Mouse (Mus musculus): ENCODE data around the gene Isyna1.

The Isyna1 gene

GRCm38 (mm10) chr8:70604558-70604957, 10.4 kb downstream of the Isyna1 start:
- DNase-seq (ENCODE audit: low read depth, low spot score) = no peak

GRCm38 (mm10) chr8:70605871-70606779, 12.0 kb downstream of the Isyna1 start:
- DNase-seq (ENCODE audit: low read depth, low spot score) = no peak

DNA sequence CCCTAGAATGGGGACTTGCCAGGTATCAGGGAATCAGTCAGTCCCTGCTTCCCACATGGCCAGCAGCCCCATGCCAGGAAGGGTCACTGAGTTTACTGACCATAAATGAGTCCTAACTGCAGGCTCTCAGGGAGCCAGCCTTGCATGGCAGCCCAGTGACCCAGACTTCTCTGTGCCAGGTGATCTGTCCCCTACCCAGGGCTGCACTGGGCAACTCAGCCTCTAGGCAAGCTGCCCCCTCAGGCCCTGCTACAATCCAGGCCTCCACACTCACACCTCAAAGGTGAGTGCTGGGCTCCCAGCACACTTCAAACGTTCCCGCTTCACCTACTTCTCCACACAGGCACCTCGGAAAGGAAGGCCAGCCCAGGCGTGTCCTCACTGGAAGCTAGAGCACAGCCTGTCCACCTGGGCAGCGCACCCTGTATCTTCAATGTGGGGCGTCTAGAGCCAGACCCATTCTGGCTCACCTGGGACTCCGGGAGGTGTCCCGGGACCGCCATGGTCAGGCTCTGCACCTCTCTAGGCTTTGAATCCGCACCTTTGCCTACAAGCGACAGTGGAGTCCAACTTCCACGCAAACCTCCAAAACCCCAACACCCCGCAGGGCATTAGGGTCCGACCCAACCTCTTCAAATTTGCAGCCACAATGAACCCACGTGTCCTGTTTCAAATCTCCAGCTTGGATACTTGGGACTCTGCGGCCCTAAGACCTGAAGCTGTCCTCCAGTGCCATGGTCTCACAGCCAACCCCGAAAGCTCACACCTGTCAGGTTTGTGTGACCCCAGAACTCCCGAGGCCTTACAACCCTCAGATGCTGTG, 12.8 kb downstream of the Isyna1 start:
- DNase-seq (ENCODE audit: low read depth, low spot score) = no peak

- DNase-seq (ENCODE audit: low read depth, low spot score) = no peak
Measured at GRCm38 (mm10) chr8:70607603-70607897, 13.4 kb downstream of the Isyna1 start.

DNA sequence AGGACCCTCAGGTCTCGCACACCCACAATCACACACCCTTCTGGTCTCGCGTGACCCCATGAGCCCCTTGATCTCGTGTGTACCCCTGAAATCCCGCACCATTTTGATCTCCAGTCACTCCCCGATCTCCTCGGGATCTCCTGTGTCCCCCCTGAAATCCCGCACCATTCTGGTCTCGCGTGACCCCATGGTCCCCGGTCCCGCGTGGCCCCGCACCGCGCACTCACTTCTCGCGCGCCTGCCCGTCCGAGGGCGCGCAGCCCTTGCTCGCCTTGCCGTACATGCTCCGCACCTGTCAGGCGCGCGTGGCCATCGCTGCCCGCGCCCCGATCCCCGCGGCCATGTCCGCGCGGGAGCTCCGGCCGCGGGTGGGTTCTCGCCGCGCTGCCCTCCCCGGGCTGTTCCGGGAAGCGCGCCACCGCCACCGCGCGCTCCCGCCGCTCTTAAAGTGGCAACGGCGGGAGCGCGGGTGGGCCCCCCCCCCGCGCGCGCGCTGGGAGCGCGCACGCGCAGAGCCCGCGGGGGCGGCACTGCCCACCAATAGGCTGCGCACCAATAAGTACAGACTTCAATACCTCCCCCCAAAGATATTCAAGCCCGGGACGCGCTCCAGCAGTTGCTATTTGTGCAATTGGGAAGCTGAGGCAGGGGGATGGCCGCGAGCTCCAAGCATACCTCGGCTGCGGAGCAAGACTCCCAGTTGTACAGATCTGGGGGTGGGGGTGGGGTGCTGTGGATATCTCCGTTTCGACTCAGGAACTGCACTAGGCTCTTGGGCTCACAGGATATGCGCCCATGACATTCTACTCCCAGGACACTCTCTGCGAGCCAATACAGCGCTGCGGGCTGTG, 13.9 kb downstream of the Isyna1 start:
- no peak for DNase-seq (ENCODE audit: low read depth, low spot score)

DNA sequence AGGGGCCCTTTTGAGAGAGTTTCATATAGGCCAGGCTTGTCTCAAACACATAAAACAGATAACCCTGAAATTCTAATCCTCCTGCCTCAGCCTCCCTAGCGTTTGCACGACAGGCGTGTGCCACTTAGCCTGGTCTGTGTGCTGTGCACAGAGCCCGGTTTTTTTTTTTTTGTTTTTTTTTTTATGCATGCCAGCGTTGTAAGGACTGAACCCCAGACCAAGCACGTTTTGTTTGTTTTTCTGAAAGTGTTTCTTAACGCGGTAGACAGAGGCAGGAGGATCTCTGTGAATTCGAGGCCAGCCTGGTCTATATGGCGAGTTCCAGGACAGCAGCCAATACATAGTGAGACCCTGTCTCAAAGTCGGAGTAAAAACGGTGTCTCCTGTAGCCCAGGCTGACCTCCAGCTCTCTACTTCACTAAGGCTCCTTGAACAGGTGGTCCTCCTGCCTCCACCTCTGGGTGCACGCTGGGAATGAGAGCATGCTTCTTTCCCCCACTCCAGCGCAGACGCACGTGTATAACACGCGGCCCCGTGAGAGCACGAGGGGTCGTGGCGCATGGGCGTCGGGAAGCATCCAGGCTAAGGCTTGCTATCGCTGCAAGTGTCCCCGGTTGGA, 14.7 kb downstream of the Isyna1 start, which contains the start of gene Ssbp4:
TSS of gene Ssbp4 (minus strand) at position 124 of the 619 bp plus-strand sequence.
- no peak for DNase-seq (ENCODE audit: low read depth, low spot score)

- DNase-seq (ENCODE audit: low read depth, low spot score) = no peak
Measured at GRCm38 (mm10) chr8:70609368-70609848, 15.2 kb downstream of the Isyna1 start.

DNA sequence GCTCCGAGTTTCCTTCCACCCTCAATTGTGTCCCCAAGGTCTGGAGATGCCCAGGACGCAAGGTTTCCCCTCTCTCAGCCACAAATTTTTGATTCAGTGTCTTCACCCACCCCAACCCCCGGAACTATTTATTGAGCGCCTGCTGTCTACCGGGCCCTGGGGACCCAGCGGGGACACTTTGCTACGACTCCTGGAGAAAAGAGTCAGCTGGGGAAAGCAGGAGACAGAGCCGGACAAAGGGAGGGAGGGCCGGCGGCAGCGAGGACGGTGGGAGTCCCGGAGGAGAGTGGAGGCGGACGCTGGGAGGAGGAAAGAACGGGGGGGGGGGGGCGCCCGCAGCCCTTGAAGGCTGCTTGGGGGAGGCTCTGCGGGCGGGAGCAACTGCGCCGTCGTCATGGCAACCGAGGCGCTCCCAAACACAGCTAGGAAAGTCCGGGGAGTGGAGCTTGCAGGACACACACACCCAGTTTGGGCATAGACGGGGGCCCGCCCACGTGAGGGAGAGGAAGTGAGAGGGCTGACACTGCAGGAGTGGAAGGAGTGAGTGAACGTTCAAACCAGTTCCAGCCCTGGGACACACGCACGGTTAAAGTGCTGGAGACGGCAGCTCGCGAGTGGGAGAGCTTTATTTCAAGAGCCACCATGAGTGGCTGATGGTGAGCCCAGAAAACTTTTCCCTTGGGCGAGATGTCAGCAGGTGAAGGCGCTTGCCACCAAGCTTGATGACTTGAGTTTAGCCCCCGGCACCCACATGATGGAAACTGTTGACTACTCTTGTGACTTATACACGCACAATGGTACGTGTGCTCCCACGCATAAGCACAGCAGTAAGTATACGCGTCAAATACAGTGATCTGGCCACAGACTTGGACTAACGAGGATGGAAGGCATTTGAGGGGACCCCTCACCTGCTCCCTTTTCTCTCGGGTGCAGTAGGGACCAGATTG, 15.9 kb downstream of the Isyna1 start:
- DNase-seq (ENCODE audit: low read depth, low spot score) = no peak

- DNase-seq (ENCODE audit: low read depth, low spot score) = no peak
Measured at GRCm38 (mm10) chr8:70610796-70611771, 16.9 kb downstream of the Isyna1 start.

- no peak for DNase-seq (ENCODE audit: low read depth, low spot score)
Measured at GRCm38 (mm10) chr8:70611849-70612248, 17.7 kb downstream of the Isyna1 start.

- no peak for DNase-seq (ENCODE audit: low read depth, low spot score)
Measured at GRCm38 (mm10) chr8:70613763-70614162, 19.6 kb downstream of the Isyna1 start.

GRCm38 (mm10) chr8:70614469-70614868, 20.3 kb downstream of the Isyna1 start:
- DNase-seq (ENCODE audit: low read depth, low spot score) = no peak

DNA sequence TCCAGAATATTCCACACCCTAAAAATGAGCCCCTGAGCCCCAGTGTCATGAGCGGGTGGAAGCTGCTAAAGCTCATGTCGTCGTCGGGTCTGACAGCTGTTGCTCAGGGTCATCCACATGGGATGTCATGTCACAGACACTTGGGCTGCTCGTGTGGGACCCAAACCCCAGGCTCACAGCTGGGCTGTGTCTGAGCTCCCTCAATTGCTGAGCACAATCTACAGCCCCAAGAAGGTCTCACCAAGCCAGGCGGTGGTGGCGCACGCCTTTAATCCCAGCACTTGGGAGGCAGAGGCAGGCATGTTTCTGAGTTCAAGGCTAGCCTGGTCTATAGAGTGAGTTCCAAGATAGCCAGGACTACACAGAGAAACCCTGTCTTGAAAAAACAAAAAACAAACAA, 21.1 kb downstream of the Isyna1 start:
- no peak for DNase-seq (ENCODE audit: low read depth, low spot score)

GRCm38 (mm10) chr8:70615894-70616293, 21.7 kb downstream of the Isyna1 start, which contains the start of gene Lrrc25:
Lrrc25 (plus strand) TSS chr8:70616155.
- DNase-seq (ENCODE audit: low read depth, low spot score) = no peak

DNA sequence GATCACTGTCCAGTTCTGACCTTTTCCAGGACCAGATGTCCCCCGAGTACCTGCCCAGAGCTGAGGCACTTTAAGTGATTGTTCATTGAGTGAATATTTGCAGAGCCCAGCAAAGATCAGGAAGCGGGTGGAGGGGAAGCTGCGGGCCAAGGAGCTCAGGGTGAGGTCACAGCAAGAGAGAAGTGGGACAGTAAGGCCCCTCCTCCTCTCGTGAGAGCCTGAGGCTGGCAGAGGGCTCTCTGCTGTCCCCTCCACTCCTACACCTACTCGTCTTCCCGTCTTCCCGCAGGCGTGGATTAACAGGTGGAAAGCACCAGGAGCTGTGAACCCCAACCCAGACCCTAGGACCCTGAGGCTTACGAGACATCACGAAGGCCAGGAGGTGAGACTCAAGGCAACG, 22.5 kb downstream of the Isyna1 start:
- no peak for DNase-seq (ENCODE audit: low read depth, low spot score)

DNA sequence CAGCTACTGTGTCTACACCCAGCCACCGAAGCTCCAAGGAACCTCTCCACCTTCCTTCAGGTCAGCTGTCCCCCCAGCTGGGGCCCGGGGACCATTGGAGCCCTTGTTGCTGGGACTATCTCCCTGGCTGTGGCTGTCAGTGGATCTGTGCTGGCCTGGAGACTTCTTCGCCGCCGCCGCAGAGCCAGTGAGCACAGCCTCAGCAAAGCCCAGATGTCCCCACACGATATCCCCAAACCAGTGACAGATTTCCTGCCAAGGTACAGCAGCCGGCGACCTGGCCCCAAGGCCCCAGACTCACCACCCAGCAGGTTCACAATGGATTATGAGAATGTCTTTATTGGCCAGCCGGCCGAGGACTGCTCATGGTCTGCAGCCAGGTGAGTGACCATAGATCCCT, 23.8 kb downstream of the Isyna1 start:
- no peak for DNase-seq (ENCODE audit: low read depth, low spot score)

DNA sequence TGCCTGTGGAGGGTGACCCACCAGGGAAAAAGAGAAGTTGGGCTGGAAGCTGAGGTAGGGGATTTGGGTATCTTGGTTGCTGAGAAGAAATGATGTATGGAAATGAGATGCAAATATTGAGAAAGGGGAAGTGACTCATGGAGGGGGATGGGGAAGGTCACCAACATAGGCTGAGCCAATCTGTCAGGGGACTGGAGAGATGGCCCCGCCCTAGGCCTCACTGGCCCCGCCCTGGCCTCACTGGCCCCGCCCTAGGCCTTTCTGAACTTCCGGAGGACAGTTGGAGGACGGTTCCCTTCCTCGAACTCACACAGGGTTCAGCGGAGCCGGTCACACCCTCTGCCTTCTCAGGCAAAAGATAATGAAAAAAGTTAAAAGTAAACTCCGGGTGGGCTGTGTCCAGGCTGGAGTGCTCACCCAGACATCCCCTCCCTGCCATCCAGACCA, 24.7 kb downstream of the Isyna1 start:
- DNase-seq (ENCODE audit: low read depth, low spot score) = no peak

DNA sequence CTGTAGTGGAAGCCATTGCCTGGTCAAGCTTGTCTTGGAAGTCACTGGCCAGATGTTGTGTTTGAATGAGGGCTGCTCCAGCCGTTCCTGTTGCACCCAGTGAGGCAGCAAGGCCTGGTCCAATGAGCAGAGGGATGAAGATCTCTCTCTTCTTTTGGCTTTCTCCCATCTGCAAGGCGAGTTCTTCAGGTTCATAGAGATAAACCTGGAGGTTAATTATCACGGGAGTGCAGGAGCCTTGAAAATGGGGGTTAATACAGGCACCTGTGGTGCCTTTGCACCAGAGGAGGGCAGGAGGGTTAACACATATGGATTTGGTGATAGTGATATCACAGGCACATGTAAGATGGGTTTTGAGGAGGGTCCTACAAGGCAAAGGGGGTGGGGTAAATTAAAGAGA, 28.0 kb downstream of the Isyna1 start:
- no peak for DNase-seq (ENCODE audit: low read depth, low spot score)

DNA sequence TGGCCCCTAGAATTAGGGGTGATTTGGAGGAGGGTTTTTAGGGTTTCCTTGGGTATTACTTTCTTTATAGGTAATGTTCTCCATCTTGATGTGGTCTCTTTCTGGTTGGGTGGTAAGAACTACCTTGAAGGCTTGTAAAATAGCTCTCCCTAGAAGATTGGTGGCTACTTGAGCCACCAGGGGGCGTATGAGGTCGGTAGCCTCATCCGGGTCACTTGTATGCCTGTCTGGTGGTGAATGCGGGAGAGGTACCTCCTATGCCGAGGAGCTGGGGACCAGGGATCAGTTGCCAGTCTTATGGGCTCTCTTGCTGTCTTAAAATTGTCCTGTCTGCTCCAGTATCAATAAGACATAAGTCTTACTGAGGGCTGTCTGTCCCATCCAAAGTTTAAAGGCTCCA, 30.9 kb downstream of the Isyna1 start:
- no peak for DNase-seq (ENCODE audit: low read depth, low spot score)
